Mouse (Mus musculus): ENCODE measurements around the gene Mrpl14. TPM values are rescaled to one million over a fixed set of nuclear protein-coding genes. Genes with fewer than 3 reads are reported as not detected.

The Mrpl14 gene
- polyA plus RNA-seq, 1 experiment from 2014 or later = 102 TPM

- Histone ChIP-seq H3K9me3 (ENCODE audit: control insufficient read depth, low read length) (no peaks in the 10 kb centered on the region), H3K4me2 (ENCODE audit: low read depth) (no peak overlapping the region), H3K4me1 (ENCODE audit: control insufficient read depth, insufficient read depth, low read length) (peaks cover under 1% of the 10 kb centered on the region; the same call in 1 of the 2 replicates), H3K9ac (ENCODE audit: low read length) (no peak overlapping the region), H3K4me3 (ENCODE audit: low read depth, low read length) (no peak overlapping the region), H3K27me3 (ENCODE audit: control insufficient read depth, insufficient read depth, low read length) (no peaks in the 10 kb centered on the region), H3K27ac (ENCODE audit: low read depth, low read length) (no peak overlapping the region), H3K36me3 (ENCODE audit: control insufficient read depth, insufficient read depth, low read length) (no peaks in the 10 kb centered on the region)
- WGBS = 86% methylated on average over 5 of the region's 5 CpGs
- no peak for ATAC-seq (ENCODE audit: insufficient read depth, low FRiP score, low TSS enrichment)
- DNase-seq (ENCODE audit: low spot score) = no peak
Observed at GRCm38 (mm10) chr17:45692159-45692558, 6.0 kb downstream of the Mrpl14 start.

GRCm38 (mm10) chr17:45693812-45694565 is 7.9 kb downstream of the Mrpl14 start:
- H3K4me3 ChIP-seq (ENCODE audit: low read depth, low read length) = no peak overlapping the region
- H3K27me3 ChIP-seq (ENCODE audit: control insufficient read depth, insufficient read depth, low read length) = no peaks in the 10 kb centered on the region
- no peak for ATAC-seq (ENCODE audit: insufficient read depth, low FRiP score, low TSS enrichment)
- H3K9me3 ChIP-seq (ENCODE audit: control insufficient read depth, low read length) = no peaks in the 10 kb centered on the region
- no peak overlapping the region for H3K9ac ChIP-seq (ENCODE audit: low read length)
- no peak for DNase-seq (ENCODE audit: low spot score)
- 86% methylated on average over 18 of the region's 18 CpGs for WGBS
- no peaks in the 10 kb centered on the region; the same call in 1 of the 2 replicates for H3K36me3 ChIP-seq (ENCODE audit: control insufficient read depth, insufficient read depth, low read length)
- H3K4me2 ChIP-seq (ENCODE audit: low read depth) = no peak overlapping the region
- no peaks in the 10 kb centered on the region for H3K4me1 ChIP-seq (ENCODE audit: control insufficient read depth, insufficient read depth, low read length)
- H3K27ac ChIP-seq (ENCODE audit: low read depth, low read length) = no peak overlapping the region

GRCm38 (mm10) chr17:45695227-45696120 is 9.4 kb downstream of the Mrpl14 start:
- Histone ChIP-seq H3K9ac (ENCODE audit: low read length) (no peak overlapping the region), H3K4me2 (ENCODE audit: low read depth) (no peak overlapping the region), H3K36me3 (ENCODE audit: control insufficient read depth, insufficient read depth, low read length) (no peaks in the 10 kb centered on the region; the same call in 1 of the 2 replicates), H3K9me3 (ENCODE audit: control insufficient read depth, low read length) (no peaks in the 10 kb centered on the region), H3K4me1 (ENCODE audit: control insufficient read depth, insufficient read depth, low read length) (no peaks in the 10 kb centered on the region), H3K27me3 (ENCODE audit: control insufficient read depth, insufficient read depth, low read length) (no peaks in the 10 kb centered on the region), H3K4me3 (ENCODE audit: low read depth, low read length) (no peak overlapping the region), H3K27ac (ENCODE audit: low read depth, low read length) (no peak overlapping the region)
- no peak for ATAC-seq (ENCODE audit: insufficient read depth, low FRiP score, low TSS enrichment)
- WGBS = 82% methylated on average over 23 of the region's 23 CpGs
- DNase-seq (ENCODE audit: low spot score) = no peak

- H3K4me2 ChIP-seq (ENCODE audit: low read depth) = no peak overlapping the region
- 90% methylated on average over 9 of the region's 9 CpGs for WGBS
- H3K27ac ChIP-seq (ENCODE audit: low read depth, low read length) = no peak overlapping the region
- ATAC-seq (ENCODE audit: insufficient read depth, low FRiP score, low TSS enrichment) = no peak
- no peaks in the 10 kb centered on the region for H3K4me1 ChIP-seq (ENCODE audit: control insufficient read depth, insufficient read depth, low read length)
- H3K4me3 ChIP-seq (ENCODE audit: low read depth, low read length) = no peak overlapping the region
- H3K9ac ChIP-seq (ENCODE audit: low read length) = no peak overlapping the region
- no peaks in the 10 kb centered on the region for H3K27me3 ChIP-seq (ENCODE audit: control insufficient read depth, insufficient read depth, low read length)
- no peaks in the 10 kb centered on the region; the same call in 1 of the 2 replicates for H3K36me3 ChIP-seq (ENCODE audit: control insufficient read depth, insufficient read depth, low read length)
- no peaks in the 10 kb centered on the region for H3K9me3 ChIP-seq (ENCODE audit: control insufficient read depth, low read length)
- no peak for DNase-seq (ENCODE audit: low spot score)
Observed at GRCm38 (mm10) chr17:45696981-45697380, 10.9 kb downstream of the Mrpl14 start.

- Histone ChIP-seq H3K4me1 (ENCODE audit: control insufficient read depth, insufficient read depth, low read length) (no peaks in the 10 kb centered on the region), H3K27me3 (ENCODE audit: control insufficient read depth, insufficient read depth, low read length) (no peaks in the 10 kb centered on the region), H3K9ac (ENCODE audit: low read length) (no peak overlapping the region), H3K36me3 (ENCODE audit: control insufficient read depth, insufficient read depth, low read length) (no peaks in the 10 kb centered on the region; the same call in 1 of the 2 replicates), H3K4me2 (ENCODE audit: low read depth) (no peak overlapping the region), H3K9me3 (ENCODE audit: control insufficient read depth, low read length) (no peaks in the 10 kb centered on the region), H3K4me3 (ENCODE audit: low read depth, low read length) (no peak overlapping the region), H3K27ac (ENCODE audit: low read depth, low read length) (no peak overlapping the region)
- WGBS = 95% methylated on average over 6 of the region's 6 CpGs
- no peak for DNase-seq (ENCODE audit: low spot score)
- no peak for ATAC-seq (ENCODE audit: insufficient read depth, low FRiP score, low TSS enrichment)
Observed at GRCm38 (mm10) chr17:45698368-45698767, 12.2 kb downstream of the Mrpl14 start.

GRCm38 (mm10) chr17:45699039-45699740 is 13.1 kb downstream of the Mrpl14 start:
- no peak for ATAC-seq (ENCODE audit: insufficient read depth, low FRiP score, low TSS enrichment)
- no peaks in the 10 kb centered on the region for H3K27me3 ChIP-seq (ENCODE audit: control insufficient read depth, insufficient read depth, low read length)
- H3K36me3 ChIP-seq (ENCODE audit: control insufficient read depth, insufficient read depth, low read length) = no peaks in the 10 kb centered on the region; the same call in 1 of the 2 replicates
- WGBS = 83% methylated on average over 3 of the region's 3 CpGs
- H3K4me1 ChIP-seq (ENCODE audit: control insufficient read depth, insufficient read depth, low read length) = no peaks in the 10 kb centered on the region
- H3K9ac ChIP-seq (ENCODE audit: low read length) = no peak overlapping the region
- no peak overlapping the region for H3K4me3 ChIP-seq (ENCODE audit: low read depth, low read length)
- no peaks in the 10 kb centered on the region for H3K9me3 ChIP-seq (ENCODE audit: control insufficient read depth, low read length)
- DNase-seq (ENCODE audit: low spot score) = no peak
- no peak overlapping the region for H3K27ac ChIP-seq (ENCODE audit: low read depth, low read length)
- H3K4me2 ChIP-seq (ENCODE audit: low read depth) = no peak overlapping the region

GRCm38 (mm10) chr17:45700496-45701235 is 14.5 kb downstream of the Mrpl14 start:
- Histone ChIP-seq H3K4me2 (ENCODE audit: low read depth) (no peak overlapping the region), H3K36me3 (ENCODE audit: control insufficient read depth, insufficient read depth, low read length) (no peaks in the 10 kb centered on the region; the same call in 1 of the 2 replicates), H3K27me3 (ENCODE audit: control insufficient read depth, insufficient read depth, low read length) (no peaks in the 10 kb centered on the region), H3K4me1 (ENCODE audit: control insufficient read depth, insufficient read depth, low read length) (no peaks in the 10 kb centered on the region), H3K4me3 (ENCODE audit: low read depth, low read length) (no peak overlapping the region), H3K9ac (ENCODE audit: low read length) (no peak overlapping the region), H3K27ac (ENCODE audit: low read depth, low read length) (no peak overlapping the region), H3K9me3 (ENCODE audit: control insufficient read depth, low read length) (no peaks in the 10 kb centered on the region)
- DNase-seq (ENCODE audit: low spot score) (no peak), ATAC-seq (ENCODE audit: insufficient read depth, low FRiP score, low TSS enrichment) (no peak)
- WGBS = 64% methylated on average over 9 of the region's 16 CpGs

GRCm38 (mm10) chr17:45701236-45701591 is 15.1 kb downstream of the Mrpl14 start:
- Histone ChIP-seq H3K4me1 (ENCODE audit: control insufficient read depth, insufficient read depth, low read length) (no peaks in the 10 kb centered on the region), H3K9me3 (ENCODE audit: control insufficient read depth, low read length) (no peaks in the 10 kb centered on the region), H3K4me3 (ENCODE audit: low read depth, low read length) (no peak overlapping the region), H3K27ac (ENCODE audit: low read depth, low read length) (no peak overlapping the region), H3K27me3 (ENCODE audit: control insufficient read depth, insufficient read depth, low read length) (no peaks in the 10 kb centered on the region), H3K36me3 (ENCODE audit: control insufficient read depth, insufficient read depth, low read length) (no peaks in the 10 kb centered on the region; the same call in 1 of the 2 replicates), H3K9ac (ENCODE audit: low read length) (no peak overlapping the region), H3K4me2 (ENCODE audit: low read depth) (no peak overlapping the region)
- WGBS = 80% methylated on average over 9 of the region's 9 CpGs
- DNase-seq (ENCODE audit: low spot score) (no peak), ATAC-seq (ENCODE audit: insufficient read depth, low FRiP score, low TSS enrichment) (no peak)

All from neural tube, embryonic 11.5 days (tissue).